Mouse (Mus musculus): ENCODE measurements at regions not wholly inside any gene's neighbourhood (a gene's known extent, or its start where the extent isn't known, plus 50 kb on each side); places are given as distances from the start of the nearest gene placed in this dataset.

GRCm38 (mm10) chr13:46222031-46222430 is 51.5 kb upstream of the Stmnd1 start:
- peak; percentile 47 for DNase-seq (ENCODE audit: low spot score)

GRCm38 (mm10) chr13:46218101-46218701 is 55.3 kb upstream of the Stmnd1 start:
- peak; percentile 16 for DNase-seq (ENCODE audit: low spot score)

- no peak for DNase-seq (ENCODE audit: low spot score)
These were observed 56.3 kb upstream of the Stmnd1 start for GRCm38 (mm10) chr13:46216954-46217838.

GRCm38 (mm10) chr13:46203551-46203950 is 70.0 kb upstream of the Stmnd1 start:
- DNase-seq (ENCODE audit: low spot score), result no peak

- DNase-seq (ENCODE audit: low spot score), result no peak
These were observed 70.9 kb upstream of the Stmnd1 start for GRCm38 (mm10) chr13:46202586-46202985.

GRCm38 (mm10) chr13:46201029-46201599 is 72.4 kb upstream of the Stmnd1 start:
- DNase-seq (ENCODE audit: low spot score), result no peak

GRCm38 (mm10) chr13:46193131-46193530 is 80.4 kb upstream of the Stmnd1 start:
- no peak for DNase-seq (ENCODE audit: low spot score)

GRCm38 (mm10) chr13:46189726-46190125 is 83.8 kb upstream of the Stmnd1 start:
- DNase-seq (ENCODE audit: low spot score), result no peak

- no peak for DNase-seq (ENCODE audit: low spot score)
These were observed 90.7 kb upstream of the Stmnd1 start for GRCm38 (mm10) chr13:46182851-46183250.

- no peak for DNase-seq (ENCODE audit: low spot score)
These were observed 92.9 kb upstream of the Stmnd1 start for GRCm38 (mm10) chr13:46180606-46181133.

GRCm38 (mm10) chr13:46179916-46180315 is 93.6 kb upstream of the Stmnd1 start:
- no peak for DNase-seq (ENCODE audit: low spot score)

- no peak for DNase-seq (ENCODE audit: low spot score)
These were observed 100.4 kb upstream of the Stmnd1 start for GRCm38 (mm10) chr13:46173103-46173502.

- peak; percentile 56 for DNase-seq (ENCODE audit: low spot score)
These were observed 111.5 kb upstream of the Stmnd1 start for GRCm38 (mm10) chr13:46162025-46162374.

GRCm38 (mm10) chr13:46161261-46162024 is 112.1 kb upstream of the Stmnd1 start:
- DNase-seq (ENCODE audit: low spot score), result no peak

GRCm38 (mm10) chr13:46159354-46159753 is 114.2 kb upstream of the Stmnd1 start:
- DNase-seq (ENCODE audit: low spot score), result no peak

GRCm38 (mm10) chr13:46153282-46154260 is 120.0 kb upstream of the Stmnd1 start:
- no peak for DNase-seq (ENCODE audit: low spot score)

- DNase-seq (ENCODE audit: low spot score), result no peak
These were observed 133.5 kb upstream of the Stmnd1 start for GRCm38 (mm10) chr13:46140006-46140405.

GRCm38 (mm10) chr13:46139251-46139650 is 134.3 kb upstream of the Stmnd1 start:
- no peak for DNase-seq (ENCODE audit: low spot score)

- no peak for DNase-seq (ENCODE audit: low spot score)
These were observed 138.1 kb upstream of the Stmnd1 start for GRCm38 (mm10) chr13:46135411-46135810.

- no peak for DNase-seq (ENCODE audit: low spot score)
These were observed 144.2 kb upstream of the Stmnd1 start for GRCm38 (mm10) chr13:46129236-46129855.
